Mouse (Mus musculus) cerebellum, adult 9-11 months (tissue): ENCODE measurements at regions not wholly inside any gene's neighbourhood (a gene's known extent, or its start where the extent isn't known, plus 50 kb on each side); places are given as distances from the start of the nearest gene placed in this dataset.

Source experiments
- DNase-seq: peaks from one replicate; pipeline ENCODE4 v3.0.0; 2022

DNA sequence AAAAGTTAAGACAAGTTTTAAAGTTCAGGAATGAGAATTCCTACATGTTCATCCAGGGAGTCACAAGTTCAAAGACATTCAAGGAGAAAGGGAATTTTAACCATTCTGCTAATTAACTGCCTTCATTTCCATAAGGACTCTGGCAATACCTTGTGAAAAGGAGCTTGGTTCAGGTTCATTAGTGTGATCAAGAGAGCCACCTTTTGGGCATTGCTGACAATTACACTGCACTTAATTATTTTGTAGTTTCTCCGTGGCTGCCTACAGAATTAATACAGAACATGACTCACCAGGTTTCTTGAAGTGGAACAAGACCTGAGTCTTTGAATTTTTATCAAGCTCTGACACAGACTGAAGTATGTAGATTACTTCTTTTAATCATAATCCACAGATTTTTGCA lies 52.4 kb upstream of the Ankef1 start:
- DNase-seq, result peak; percentile 50
